Mouse (Mus musculus) thymus, adult 2 months (tissue): Measurements from ENCODE around the gene Asgr2. TPM values are rescaled to one million over a fixed set of nuclear protein-coding genes. Genes with fewer than 3 reads are reported as not detected.

ENCODE experiments used
- DNase-seq: peaks from one replicate; pipeline ENCODE4 v3.0.0; 2021
- H3K27ac ChIP-seq: fragments of 200-500 bp; 2 replicates; pipeline ENCODE4 v1.5.1; 2012; ENCODE audit warnings: low read length, control low read depth; ENCODE audit not compliant: control insufficient read depth, insufficient read depth
- H3K27me3 ChIP-seq: fragments of 200-500 bp; 2 replicates; pipeline ENCODE4 v1.6.1; 2012; ENCODE audit warnings: mild to moderate bottlenecking, low read length, moderate library complexity, mixed read lengths; ENCODE audit not compliant: control insufficient read depth, insufficient read depth
- H3K36me3 ChIP-seq: fragments of 200-500 bp; 2 replicates; pipeline ENCODE4 v1.6.1; 2012; ENCODE audit warnings: mild to moderate bottlenecking, low read length, moderate library complexity; ENCODE audit not compliant: control insufficient read depth, insufficient read depth
- H3K4me1 ChIP-seq: fragments of 200-500 bp; replicated peaks from 2 replicates; pipeline ENCODE4 v1.6.1; 2012; ENCODE audit warnings: low read length; ENCODE audit not compliant: control insufficient read depth, insufficient read depth
- H3K4me3 ChIP-seq: fragments of 200-500 bp; 2 replicates; pipeline ENCODE4 v1.5.1; 2012; ENCODE audit warnings: mild to moderate bottlenecking, low read length, control low read depth, moderate library complexity; ENCODE audit not compliant: control insufficient read depth, insufficient read depth
- CTCF ChIP-seq: fragments of 200-500 bp; IDR thresholded peaks from 2 replicates; pipeline ENCODE4 v1.5.1; 2012; ENCODE audit warnings: mild to moderate bottlenecking, control low read depth, low read length, moderate library complexity, borderline replicate concordance; ENCODE audit not compliant: control insufficient read depth, poor library complexity, insufficient read depth; ENCODE audit errors: extremely low read depth
- POLR2A ChIP-seq: fragments of 200-500 bp; IDR thresholded peaks from 2 replicates; pipeline ENCODE4 v1.6.1; 2012; ENCODE audit warnings: mild to moderate bottlenecking, low read length, control low read depth, moderate library complexity; ENCODE audit not compliant: control insufficient read depth, poor library complexity, insufficient read depth; ENCODE audit errors: extremely low read depth
- WGBS: fragments of 180-500 bp; shearing (Covaris S2); methylation state at CpG from one replicate; pipeline ENCODE4 v1.1.7; 2018; 5-methylcytosine and 5-hydroxymethylcytosine counted together
- polyA plus RNA-seq: library from polyadenylated mRNA; depleted of rRNA; stranded (reverse); fragments of >200 nt; gene quantifications from 2 replicates; pipeline ENCODE4 v1.2.3, GENCODE M21; 2012

Asgr2 gene
- polyA plus RNA-seq, 1 experiment: 0.65 TPM

- no peaks in the 10 kb centered on the region for H3K27me3 ChIP-seq
These were observed 7.9 kb upstream of the Asgr2 start for GRCm38 (mm10) chr11:70084563-70084962.

GRCm38 (mm10) chr11:70097396-70097795 lies 5.0 kb downstream of the Asgr2 start:
- H3K4me3 ChIP-seq: no peak overlapping the region
- DNase-seq: no peak
- TF ChIP-seq CTCF (no peak), POLR2A (no peak)
- no peaks in the 10 kb centered on the region for H3K36me3 ChIP-seq
- H3K4me1 ChIP-seq: no peaks in the 10 kb centered on the region
- no peak overlapping the region for H3K27ac ChIP-seq
- H3K27me3 ChIP-seq: no peaks in the 10 kb centered on the region
- WGBS: 90% methylated on average over 11 of the region's 11 CpGs

More at GRCm38 (mm10) chr11:70084563-70084962, 7.9 kb upstream of the Asgr2 start:
- peaks cover 18% of the 10 kb centered on the region for H3K4me1 ChIP-seq
- WGBS: 67% methylated on average over 8 of the region's 8 CpGs
- no peak overlapping the region for H3K27ac ChIP-seq
- no peak overlapping the region for H3K4me3 ChIP-seq
- TF ChIP-seq CTCF: no peak
- no peak for TF ChIP-seq POLR2A
- no peaks in the 10 kb centered on the region for H3K36me3 ChIP-seq
- no peak for DNase-seq

GRCm38 (mm10) chr11:70099102-70099501 lies 6.7 kb downstream of the Asgr2 start:
- TF ChIP-seq CTCF (no peak), POLR2A (no peak)
- Histone ChIP-seq H3K4me3 (no peak overlapping the region), H3K4me1 (no peaks in the 10 kb centered on the region), H3K27ac (no peak overlapping the region), H3K27me3 (no peaks in the 10 kb centered on the region), H3K36me3 (no peaks in the 10 kb centered on the region)
- 94% methylated on average over 2 of the region's 2 CpGs for WGBS
- no peak for DNase-seq

GRCm38 (mm10) chr11:70099809-70100208 lies 7.4 kb downstream of the Asgr2 start:
- H3K4me1 ChIP-seq: no peaks in the 10 kb centered on the region
- no peak overlapping the region for H3K4me3 ChIP-seq
- no peak overlapping the region for H3K27ac ChIP-seq
- no peaks in the 10 kb centered on the region for H3K36me3 ChIP-seq
- H3K27me3 ChIP-seq: no peaks in the 10 kb centered on the region
- no peak for TF ChIP-seq CTCF
- TF ChIP-seq POLR2A: no peak
- WGBS: 93% methylated on average over 2 of the region's 2 CpGs
- DNase-seq: no peak

- no peaks in the 10 kb centered on the region for H3K4me1 ChIP-seq
- no peaks in the 10 kb centered on the region for H3K36me3 ChIP-seq
- no peak overlapping the region for H3K4me3 ChIP-seq
- H3K27me3 ChIP-seq: no peaks in the 10 kb centered on the region
- WGBS: 94% methylated on average over 14 of the region's 14 CpGs
- TF ChIP-seq CTCF: no peak
- TF ChIP-seq POLR2A: no peak
- no peak overlapping the region for H3K27ac ChIP-seq
- DNase-seq: no peak
These were observed 11.4 kb downstream of the Asgr2 start for GRCm38 (mm10) chr11:70103701-70104315.

- Histone ChIP-seq H3K4me1 (no peaks in the 10 kb centered on the region), H3K4me3 (no peak overlapping the region), H3K36me3 (no peaks in the 10 kb centered on the region), H3K27me3 (no peaks in the 10 kb centered on the region), H3K27ac (no peak overlapping the region)
- TF ChIP-seq POLR2A (no peak), CTCF (no peak)
- WGBS: 95% methylated on average over 8 of the region's 8 CpGs
- no peak for DNase-seq
These were observed 14.6 kb downstream of the Asgr2 start for GRCm38 (mm10) chr11:70107085-70107484.

- TF ChIP-seq POLR2A: no peak
- TF ChIP-seq CTCF: no peak
- DNase-seq: peak; percentile 60
- no peaks in the 10 kb centered on the region for H3K36me3 ChIP-seq
- 47% methylated on average over 3 of the region's 3 CpGs for WGBS
- H3K27me3 ChIP-seq: no peaks in the 10 kb centered on the region
- no peak overlapping the region for H3K27ac ChIP-seq
- H3K4me1 ChIP-seq: no peaks in the 10 kb centered on the region
- H3K4me3 ChIP-seq: no peak overlapping the region
These were observed 17.7 kb downstream of the Asgr2 start for GRCm38 (mm10) chr11:70110146-70110545.
